Mouse (Mus musculus) lung, postnatal 0 days (tissue): Measurements from ENCODE around the gene Il1a. TPM values are rescaled to one million over a fixed set of nuclear protein-coding genes. Genes with fewer than 3 reads are reported as not detected.

ENCODE experiments used
- ATAC-seq: fragments of 200-750 bp; cut with Nextera tagmentation; 2 replicates; pipeline ENCODE4 v1.8.0; 2017; ENCODE audit warnings: moderate library complexity
- DNase-seq: peaks from one replicate; pipeline ENCODE4 v3.0.0-alpha.2; 2016; ENCODE audit warnings: low spot score
- H3K27ac ChIP-seq: fragments of 300-500 bp; sonication (generic); 2 replicates; pipeline ENCODE4 v1.5.1; 2014; ENCODE audit warnings: antibody characterized with exemption, mild to moderate bottlenecking, low read length, mixed read lengths
- H3K27me3 ChIP-seq: fragments of 300-500 bp; sonication (generic); replicated peaks from 2 replicates; pipeline ENCODE4 v1.6.1; 2014; ENCODE audit warnings: low read length, mixed read lengths; ENCODE audit not compliant: insufficient read depth
- H3K36me3 ChIP-seq: fragments of 300-500 bp; sonication (generic); 2 replicates; pipeline ENCODE4 v1.6.1; 2014; ENCODE audit warnings: low read length, mixed read lengths; ENCODE audit not compliant: insufficient read depth
- H3K4me1 ChIP-seq: fragments of 300-500 bp; sonication (generic); 2 replicates; pipeline ENCODE4 v1.6.1; 2014; ENCODE audit warnings: antibody characterized with exemption, low read depth, low read length, mixed read lengths; ENCODE audit not compliant: insufficient read depth
- H3K4me2 ChIP-seq: fragments of 300-500 bp; sonication (generic); replicated peaks from 2 replicates; pipeline ENCODE4 v1.6.1; 2014; ENCODE audit warnings: low read depth, mild to moderate bottlenecking, low read length, moderate library complexity, mixed read lengths
- H3K4me3 ChIP-seq: fragments of 300-500 bp; sonication (generic); 2 replicates; pipeline ENCODE4 v1.5.1; 2014; ENCODE audit warnings: low read depth, low read length
- H3K9ac ChIP-seq: fragments of 300-500 bp; sonication (generic); replicated peaks from 2 replicates; pipeline ENCODE4 v1.6.1; 2014; ENCODE audit warnings: low read depth, mild to moderate bottlenecking
- H3K9me3 ChIP-seq: fragments of 300-500 bp; sonication (generic); 2 replicates; pipeline ENCODE4 v1.6.1; 2016; ENCODE audit warnings: low read length, mixed read lengths
- CTCF ChIP-seq: IDR thresholded peaks from 2 replicates; pipeline ENCODE4 v1.5.1; 2016; ENCODE audit warnings: antibody characterized with exemption, mild to moderate bottlenecking
- EP300 ChIP-seq: IDR thresholded peaks from 2 replicates; pipeline ENCODE4 v1.6.1; 2016; ENCODE audit warnings: antibody characterized with exemption, mild to moderate bottlenecking, control low read depth
- WGBS: fragments of 180-500 bp; shearing (Covaris S2); extraction: QIAGEN DNeasy Blood & Tissue Kit; methylation state at CpG from one replicate; pipeline ENCODE4 v1.1.7; 2014; 5-methylcytosine and 5-hydroxymethylcytosine counted together
- polyA plus RNA-seq: library from polyadenylated mRNA; unstranded; fragments of >200 nt; fragmentation: Nextera tagmentation; extraction: Ambion mirVana; gene quantifications from 2 replicates; pipeline ENCODE4 v1.2.1, GENCODE M21; 2015

The Il1a gene
- polyA plus RNA-seq: 0.66 and 4.5 TPM in 2 replicates

- H3K4me2 ChIP-seq: no peak within 1 kb of the TSS
- DNase-seq (no peak), ATAC-seq (no peak)
- no peak within 1 kb of the TSS for H3K9ac ChIP-seq
- H3K4me1 ChIP-seq: no peaks in the 10 kb centered on the region
- 70% methylated on average over 7 of the region's 7 CpGs for WGBS
- H3K27ac ChIP-seq: no peak within 1 kb of the TSS
- H3K27me3 ChIP-seq: no peaks in the 10 kb centered on the region
- H3K9me3 ChIP-seq: no peaks in the 10 kb centered on the region
- no peak within 1 kb of the TSS for H3K4me3 ChIP-seq
- TF ChIP-seq CTCF: no peak
- TF ChIP-seq EP300: no peak
- H3K36me3 ChIP-seq: no peaks in the 10 kb centered on the region
Observed at GRCm38 (mm10) chr2:129309836-129310235, at the start of gene Il1a. Il1a (minus strand) TSS chr2:129309972.

- ATAC-seq (peak; percentile 57), DNase-seq (peak; percentile 37)
- Histone ChIP-seq H3K9me3 (no peaks in the 10 kb centered on the region), H3K27me3 (no peaks in the 10 kb centered on the region), H3K36me3 (no peaks in the 10 kb centered on the region), H3K4me2 (no peak overlapping the region), H3K4me3 (no peak overlapping the region), H3K27ac (no peak overlapping the region), H3K4me1 (no peaks in the 10 kb centered on the region), H3K9ac (no peak overlapping the region)
- 51% methylated on average over 6 of the region's 6 CpGs for WGBS
- TF ChIP-seq CTCF (no peak), EP300 (no peak)
Observed at GRCm38 (mm10) chr2:129338138-129338621, 28.4 kb upstream of the Il1a start.

GRCm38 (mm10) chr2:129333471-129333870, 23.7 kb upstream of the Il1a start:
- no peak overlapping the region for H3K4me2 ChIP-seq
- no peak overlapping the region for H3K27ac ChIP-seq
- H3K9me3 ChIP-seq: no peaks in the 10 kb centered on the region
- no peak overlapping the region for H3K4me3 ChIP-seq
- 43% methylated on average over 4 of the region's 4 CpGs for WGBS
- no peaks in the 10 kb centered on the region for H3K27me3 ChIP-seq
- H3K4me1 ChIP-seq: no peaks in the 10 kb centered on the region
- no peak for ATAC-seq
- DNase-seq: no peak
- H3K36me3 ChIP-seq: no peaks in the 10 kb centered on the region
- TF ChIP-seq EP300 (no peak), CTCF (no peak)
- H3K9ac ChIP-seq: no peak overlapping the region

GRCm38 (mm10) chr2:129330540-129330939, 20.8 kb upstream of the Il1a start:
- Histone ChIP-seq H3K27me3 (no peaks in the 10 kb centered on the region), H3K4me2 (no peak overlapping the region), H3K9me3 (no peaks in the 10 kb centered on the region), H3K4me1 (no peaks in the 10 kb centered on the region), H3K4me3 (no peak overlapping the region), H3K9ac (no peak overlapping the region), H3K27ac (no peak overlapping the region), H3K36me3 (no peaks in the 10 kb centered on the region)
- 56% methylated on average over 13 of the region's 13 CpGs for WGBS
- TF ChIP-seq CTCF: no peak
- TF ChIP-seq EP300: peak; percentile 86
- ATAC-seq (peak; percentile 66), DNase-seq (peak; percentile 49)

- no peaks in the 10 kb centered on the region for H3K27me3 ChIP-seq
Observed at GRCm38 (mm10) chr2:129330024-129330423, 20.3 kb upstream of the Il1a start.

GRCm38 (mm10) chr2:129328238-129328637, 18.5 kb upstream of the Il1a start:
- H3K27ac ChIP-seq: no peak overlapping the region
- WGBS: 76% methylated on average over 4 of the region's 4 CpGs
- DNase-seq (peak; percentile 16), ATAC-seq (no peak)
- no peaks in the 10 kb centered on the region for H3K36me3 ChIP-seq
- no peak overlapping the region for H3K9ac ChIP-seq
- H3K4me3 ChIP-seq: no peak overlapping the region
- TF ChIP-seq EP300 (no peak), CTCF (no peak)
- no peak overlapping the region for H3K4me2 ChIP-seq
- no peaks in the 10 kb centered on the region for H3K27me3 ChIP-seq
- H3K9me3 ChIP-seq: no peaks in the 10 kb centered on the region
- no peaks in the 10 kb centered on the region for H3K4me1 ChIP-seq

More at GRCm38 (mm10) chr2:129330024-129330423, 20.3 kb upstream of the Il1a start:
- Histone ChIP-seq H3K9me3 (no peaks in the 10 kb centered on the region), H3K36me3 (no peaks in the 10 kb centered on the region), H3K4me2 (no peak overlapping the region), H3K4me3 (no peak overlapping the region), H3K9ac (no peak overlapping the region), H3K4me1 (no peaks in the 10 kb centered on the region), H3K27ac (peak overlapping the region; percentile 4; the same call in 1 of the 2 replicates)
- DNase-seq (no peak), ATAC-seq (no peak)
- WGBS: 52% methylated on average over 7 of the region's 7 CpGs
- TF ChIP-seq CTCF (no peak), EP300 (no peak)

GRCm38 (mm10) chr2:129324216-129324615, 14.4 kb upstream of the Il1a start:
- Histone ChIP-seq H3K9me3 (no peaks in the 10 kb centered on the region), H3K36me3 (no peaks in the 10 kb centered on the region), H3K9ac (no peak overlapping the region), H3K4me2 (no peak overlapping the region), H3K4me3 (no peak overlapping the region), H3K4me1 (no peaks in the 10 kb centered on the region), H3K27ac (no peak overlapping the region), H3K27me3 (no peaks in the 10 kb centered on the region)
- no peak for ATAC-seq
- no peak for DNase-seq
- TF ChIP-seq CTCF (no peak), EP300 (no peak)
- 67% methylated on average over 3 of the region's 3 CpGs for WGBS
